Mouse (Mus musculus) inflammation-experienced regulatory T-cells (primary cell): Measurements from ENCODE around the gene Myocos. TPM values are rescaled to one million over a fixed set of nuclear protein-coding genes. Genes with fewer than 3 reads are reported as not detected.

Experiments used
- polyA plus RNA-seq, 2 experiments: library from polyadenylated mRNA; unstranded; fragments of 100-300 nt; shearing (Covaris generic); gene quantifications; one replicate each; pipeline ENCODE4 v1.2.1; 2017

Myocos gene
- under 1 TPM in 1 of 2 experiments, not detected in 1; 0.91 TPM for polyA plus RNA-seq

GRCm38 (mm10) chr1:162658119-162658518, at the start of gene Myocos:
TSS of gene Myocos (minus strand) at chr1:162658219.

DNA sequence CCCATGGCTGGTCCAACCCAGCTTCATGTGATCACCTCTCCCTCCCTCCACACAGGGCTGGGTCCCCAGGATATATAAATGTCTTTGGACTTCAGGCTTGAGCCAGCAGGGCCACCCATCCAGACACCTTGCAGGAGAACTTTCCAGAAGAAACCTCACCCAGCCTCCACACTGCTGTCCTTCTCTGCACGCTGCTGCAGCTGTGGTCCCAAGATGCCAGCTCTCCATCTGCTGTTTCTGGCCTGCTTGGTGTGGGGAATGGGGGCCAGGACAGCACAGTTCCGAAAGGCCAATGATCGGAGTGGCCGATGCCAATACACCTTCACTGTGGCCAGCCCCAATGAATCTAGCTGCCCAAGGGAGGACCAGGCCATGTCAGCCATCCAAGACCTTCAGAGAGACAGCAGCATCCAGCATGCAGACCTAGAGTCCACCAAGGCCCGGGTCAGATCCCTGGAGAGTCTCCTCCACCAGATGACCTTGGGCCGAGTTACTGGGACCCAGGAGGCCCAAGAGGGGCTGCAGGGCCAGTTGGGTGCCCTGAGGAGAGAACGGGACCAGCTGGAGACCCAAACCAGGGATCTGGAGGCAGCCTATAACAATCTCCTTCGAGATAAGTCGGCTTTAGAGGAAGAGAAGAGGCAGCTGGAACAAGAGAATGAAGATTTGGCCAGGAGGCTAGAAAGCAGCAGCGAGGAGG, 18.8 kb downstream of the Myocos start, which contains the start of gene Myoc:
Gene Myoc, plus strand, starts transcription at position 105 of the 700 bp plus-strand sequence.

Other genes starting within 250 kb of the Myocos start
- gene Dnm3, start 180.2 kb downstream of the Myocos start, polyA plus RNA-seq, result 1 to 10 TPM in 1 of 2 experiments, under 1 TPM in 1; 0.57 to 2.5 TPM
- gene Mettl13, start 109.7 kb downstream of the Myocos start, polyA plus RNA-seq, result 10 to 100 TPM; 14.2 to 20.3 TPM
- 10 to 100 TPM; 75.9 to 96.4 TPM for gene Vamp4, start 87.7 kb downstream of the Myocos start, polyA plus RNA-seq
- gene Myoc, start 19.1 kb downstream of the Myocos start, polyA plus RNA-seq, result under 1 TPM in 1 of 2 experiments, not detected in 1; 0.49 TPM
- gene Prrc2c, start 82.3 kb upstream of the Myocos start, polyA plus RNA-seq, result 100 to 1,000 TPM; 154 to 179 TPM
- gene Fmo4, start 155.8 kb upstream of the Myocos start, polyA plus RNA-seq, result not detected
- 1 to 10 TPM in 1 of 2 experiments, under 1 TPM in 1; 0.24 to 3.8 TPM for gene Fmo1, start 208.4 kb upstream of the Myocos start, polyA plus RNA-seq
- gene Fmo2, start 240.5 kb upstream of the Myocos start, polyA plus RNA-seq, result under 1 TPM in 1 of 2 experiments, not detected in 1; 0.43 TPM